Mouse (Mus musculus) kidney, embryonic 14.5 days (tissue): ENCODE results near the gene Laptm5. TPM values are rescaled to one million over a fixed set of nuclear protein-coding genes. Genes with fewer than 3 reads are reported as not detected.

Experiments used
- ATAC-seq: fragments of 200-750 bp; cut with Nextera tagmentation; 2 replicates; pipeline ENCODE4 v1.8.0; 2017; ENCODE audit warnings: moderate number of reproducible peaks, mild to moderate bottlenecking, moderate TSS enrichment, moderate library complexity; ENCODE audit not compliant: low FRiP score, low TSS enrichment
- H3K27ac ChIP-seq: fragments of 300-500 bp; sonication (generic); 2 replicates; pipeline ENCODE4 v1.5.1; 2014; ENCODE audit warnings: low read depth, mild to moderate bottlenecking, low read length, moderate library complexity, mixed read lengths
- H3K27me3 ChIP-seq: fragments of 300-500 bp; sonication (generic); 2 replicates; pipeline ENCODE4 v1.6.1; 2014; ENCODE audit warnings: mild to moderate bottlenecking, low read length; ENCODE audit not compliant: control insufficient read depth, insufficient read depth
- H3K36me3 ChIP-seq: fragments of 300-500 bp; sonication (generic); 2 replicates; pipeline ENCODE4 v1.6.1; 2014; ENCODE audit warnings: low read length, mixed read lengths; ENCODE audit not compliant: control insufficient read depth, insufficient read depth
- H3K4me1 ChIP-seq: fragments of 300-500 bp; sonication (generic); 2 replicates; pipeline ENCODE4 v1.6.1; 2014; ENCODE audit warnings: low read length, mixed read lengths; ENCODE audit not compliant: control insufficient read depth, insufficient read depth
- H3K4me2 ChIP-seq: fragments of 300-500 bp; sonication (generic); replicated peaks from 2 replicates; pipeline ENCODE4 v1.6.1; 2014; ENCODE audit warnings: low read depth, mild to moderate bottlenecking, low read length
- H3K4me3 ChIP-seq: fragments of 300-500 bp; sonication (generic); 2 replicates; pipeline ENCODE4 v1.5.1; 2014; ENCODE audit warnings: mild to moderate bottlenecking, low read length
- H3K9ac ChIP-seq: fragments of 300-500 bp; sonication (generic); 2 replicates; pipeline ENCODE4 v1.6.1; 2014; ENCODE audit warnings: low read depth, mild to moderate bottlenecking, low read length, moderate library complexity
- H3K9me3 ChIP-seq: fragments of 300-500 bp; sonication (generic); 2 replicates; pipeline ENCODE4 v1.6.1; 2016; ENCODE audit warnings: low read length; ENCODE audit not compliant: control insufficient read depth
- WGBS: fragments of 180-500 bp; shearing (Covaris S2); extraction: QIAGEN DNeasy Blood & Tissue Kit; methylation state at CpG from one replicate; pipeline ENCODE4 v1.1.7; 2014; 5-methylcytosine and 5-hydroxymethylcytosine counted together
- polyA plus RNA-seq: library from polyadenylated mRNA; unstranded; fragments of >200 nt; fragmentation: Nextera tagmentation; extraction: Ambion mirVana; gene quantifications from 2 replicates; pipeline ENCODE4 v1.2.1, GENCODE M21; 2014

Gene Laptm5
- polyA plus RNA-seq, 1 experiment from 2014 or later, result 29.5 TPM

DNA sequence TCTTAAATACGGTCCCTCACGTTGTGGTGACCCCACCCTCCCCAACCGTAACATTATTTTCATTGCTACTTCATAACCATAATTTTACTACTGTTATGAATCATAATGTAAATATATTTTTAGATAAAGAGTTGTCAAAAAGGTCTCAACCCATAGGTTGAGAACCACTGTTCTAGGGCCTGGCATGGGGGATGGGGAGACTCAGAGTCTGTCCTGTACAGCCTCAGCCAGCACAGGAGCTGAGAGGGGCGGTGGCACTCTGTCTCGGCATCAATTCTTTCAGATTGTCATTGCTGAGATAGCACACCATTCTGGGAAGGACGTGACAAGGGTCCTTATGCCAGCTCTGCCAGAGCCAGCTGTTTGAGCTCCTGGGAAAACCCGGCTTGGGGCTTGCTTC, 1.6 kb downstream of the Laptm5 start:
- ATAC-seq, result no peak
- 79% methylated on average over 7 of the region's 7 CpGs for WGBS

DNA sequence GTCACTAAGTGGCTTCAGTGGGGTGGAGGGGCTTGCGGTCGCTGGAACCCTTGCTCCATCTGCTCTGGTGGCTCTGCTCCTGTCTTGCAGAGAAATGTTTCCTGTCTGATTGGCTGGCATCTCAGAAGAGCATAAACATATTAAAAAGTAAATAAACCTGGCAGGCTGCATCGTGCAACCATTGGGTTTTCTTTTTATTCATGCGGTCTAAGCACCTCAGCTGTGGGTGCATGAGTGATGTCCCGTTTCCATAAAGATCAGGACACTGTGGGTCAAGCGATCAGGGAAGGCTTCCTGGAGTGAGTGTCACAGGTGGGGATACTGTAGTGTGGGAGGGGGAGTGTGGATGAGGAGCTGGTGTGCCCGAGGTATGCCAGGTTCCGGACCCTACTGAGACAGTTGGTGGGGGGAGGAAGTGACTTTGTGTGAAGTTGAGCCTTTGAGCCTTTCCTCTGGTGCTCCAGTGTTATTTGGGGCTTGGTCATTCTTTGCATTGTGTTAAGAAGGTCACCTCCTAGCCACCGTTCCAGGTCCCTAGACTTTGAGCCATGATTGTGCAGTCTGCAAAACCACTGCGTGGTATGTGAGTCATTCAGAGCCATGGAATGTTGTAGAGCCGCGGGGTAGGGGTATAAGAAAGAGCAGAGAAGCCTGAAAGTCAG, 2.2 kb downstream of the Laptm5 start:
- no peak overlapping the region for H3K4me3 ChIP-seq
- H3K4me1 ChIP-seq, result peaks cover 9% of the 10 kb centered on the region; the same call in 1 of the 2 replicates
- no peaks in the 10 kb centered on the region for H3K36me3 ChIP-seq
- no peak overlapping the region for H3K27ac ChIP-seq
- H3K9ac ChIP-seq, result no peak overlapping the region
- H3K27me3 ChIP-seq, result no peaks in the 10 kb centered on the region
- no peak overlapping the region for H3K4me2 ChIP-seq
- no peak for ATAC-seq
- 73% methylated on average over 12 of the region's 12 CpGs for WGBS
- H3K9me3 ChIP-seq, result no peaks in the 10 kb centered on the region

More for the DNA sequence above, 1.6 kb downstream of the Laptm5 start:
- no peak overlapping the region for H3K9ac ChIP-seq
- H3K4me2 ChIP-seq, result no peak overlapping the region
- no peak overlapping the region for H3K4me3 ChIP-seq
- peaks cover 5% of the 10 kb centered on the region; the same call in 1 of the 2 replicates for H3K4me1 ChIP-seq
- H3K9me3 ChIP-seq, result no peaks in the 10 kb centered on the region
- H3K36me3 ChIP-seq, result no peaks in the 10 kb centered on the region
- H3K27me3 ChIP-seq, result no peaks in the 10 kb centered on the region
- H3K27ac ChIP-seq, result no peak overlapping the region

DNA sequence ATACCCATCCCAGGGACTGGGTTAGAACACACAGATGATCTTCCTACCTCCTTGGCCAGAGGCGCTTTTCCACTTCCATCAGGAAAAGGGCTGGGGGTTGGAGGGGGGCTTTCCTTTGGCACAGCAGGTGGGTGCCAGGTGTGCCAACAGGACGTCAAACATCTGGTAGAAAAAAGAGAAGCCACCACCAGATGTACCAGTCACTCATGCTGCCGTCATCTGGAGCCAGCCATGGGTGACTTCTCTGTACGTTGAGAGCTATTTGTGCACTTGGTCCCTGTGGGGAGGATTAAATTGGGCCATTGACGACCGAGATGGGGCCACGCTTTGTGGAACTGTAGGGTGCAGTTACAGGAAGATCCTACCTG, 2.7 kb downstream of the Laptm5 start:
- Histone ChIP-seq H3K27ac (no peak overlapping the region), H3K4me2 (no peak overlapping the region), H3K27me3 (no peaks in the 10 kb centered on the region), H3K36me3 (no peaks in the 10 kb centered on the region), H3K9me3 (no peaks in the 10 kb centered on the region), H3K9ac (no peak overlapping the region), H3K4me3 (no peak overlapping the region), H3K4me1 (peaks cover 11% of the 10 kb centered on the region; the same call in 1 of the 2 replicates)
- ATAC-seq, result no peak
- WGBS, result 51% methylated on average over 7 of the region's 7 CpGs

- no peak overlapping the region for H3K27ac ChIP-seq
- ATAC-seq, result no peak
- no peak overlapping the region for H3K9ac ChIP-seq
- 78% methylated on average over 7 of the region's 7 CpGs for WGBS
- H3K9me3 ChIP-seq, result no peaks in the 10 kb centered on the region
- no peak overlapping the region for H3K4me2 ChIP-seq
- H3K36me3 ChIP-seq, result no peaks in the 10 kb centered on the region
- peaks cover 15% of the 10 kb centered on the region; the same call in 1 of the 2 replicates for H3K4me1 ChIP-seq
- no peaks in the 10 kb centered on the region for H3K27me3 ChIP-seq
- H3K4me3 ChIP-seq, result no peak overlapping the region
These were observed 3.7 kb downstream of the Laptm5 start for GRCm38 (mm10) chr4:130916639-130917038.

DNA sequence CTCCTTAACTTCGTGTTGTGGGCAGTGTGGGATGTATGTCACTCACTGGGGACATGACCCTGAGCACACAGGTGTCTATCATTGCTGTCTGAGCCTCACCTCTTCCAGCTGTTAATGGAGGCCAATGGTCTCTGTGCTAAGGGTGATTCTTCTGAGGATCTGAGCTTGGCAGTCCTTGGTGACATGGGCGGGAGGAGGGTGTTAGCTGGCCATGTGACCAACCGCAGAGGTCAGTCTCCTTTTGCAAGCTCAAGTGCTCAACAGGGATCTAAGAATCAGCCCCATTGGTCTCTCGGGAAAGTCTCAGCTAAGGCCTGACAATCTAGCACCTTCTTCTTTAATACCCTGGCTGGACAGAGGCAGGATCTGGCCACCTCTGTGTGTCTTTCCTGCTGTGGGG, 4.6 kb downstream of the Laptm5 start:
- 50% methylated on average over 4 of the region's 4 CpGs for WGBS
- H3K4me1 ChIP-seq, result peaks cover 15% of the 10 kb centered on the region; the same call in 1 of the 2 replicates

GRCm38 (mm10) chr4:130918805-130919749, 6.2 kb downstream of the Laptm5 start:
- Histone ChIP-seq H3K9me3 (no peaks in the 10 kb centered on the region), H3K27ac (no peak overlapping the region), H3K36me3 (no peaks in the 10 kb centered on the region), H3K4me3 (no peak overlapping the region), H3K27me3 (no peaks in the 10 kb centered on the region), H3K4me1 (peaks cover 15% of the 10 kb centered on the region; the same call in 1 of the 2 replicates), H3K4me2 (no peak overlapping the region), H3K9ac (no peak overlapping the region)
- no peak for ATAC-seq
- 76% methylated on average over 10 of the region's 10 CpGs for WGBS

More for the DNA sequence above, 4.6 kb downstream of the Laptm5 start:
- H3K27me3 ChIP-seq, result no peaks in the 10 kb centered on the region
- H3K9me3 ChIP-seq, result no peaks in the 10 kb centered on the region
- no peak overlapping the region for H3K9ac ChIP-seq
- no peak for ATAC-seq
- H3K4me3 ChIP-seq, result no peak overlapping the region
- H3K4me2 ChIP-seq, result no peak overlapping the region
- H3K36me3 ChIP-seq, result no peaks in the 10 kb centered on the region
- H3K27ac ChIP-seq, result no peak overlapping the region

GRCm38 (mm10) chr4:130919750-130920356, 6.9 kb downstream of the Laptm5 start:
- no peak for ATAC-seq
- WGBS, result 65% methylated on average over 9 of the region's 9 CpGs
- no peak overlapping the region for H3K9ac ChIP-seq
- no peak overlapping the region for H3K4me3 ChIP-seq
- no peaks in the 10 kb centered on the region for H3K36me3 ChIP-seq
- no peak overlapping the region for H3K4me2 ChIP-seq
- H3K27me3 ChIP-seq, result no peaks in the 10 kb centered on the region
- H3K4me1 ChIP-seq, result peaks cover 15% of the 10 kb centered on the region; the same call in 1 of the 2 replicates
- no peaks in the 10 kb centered on the region for H3K9me3 ChIP-seq
- H3K27ac ChIP-seq, result peak overlapping the region; percentile 52; the same call in 1 of the 2 replicates

DNA sequence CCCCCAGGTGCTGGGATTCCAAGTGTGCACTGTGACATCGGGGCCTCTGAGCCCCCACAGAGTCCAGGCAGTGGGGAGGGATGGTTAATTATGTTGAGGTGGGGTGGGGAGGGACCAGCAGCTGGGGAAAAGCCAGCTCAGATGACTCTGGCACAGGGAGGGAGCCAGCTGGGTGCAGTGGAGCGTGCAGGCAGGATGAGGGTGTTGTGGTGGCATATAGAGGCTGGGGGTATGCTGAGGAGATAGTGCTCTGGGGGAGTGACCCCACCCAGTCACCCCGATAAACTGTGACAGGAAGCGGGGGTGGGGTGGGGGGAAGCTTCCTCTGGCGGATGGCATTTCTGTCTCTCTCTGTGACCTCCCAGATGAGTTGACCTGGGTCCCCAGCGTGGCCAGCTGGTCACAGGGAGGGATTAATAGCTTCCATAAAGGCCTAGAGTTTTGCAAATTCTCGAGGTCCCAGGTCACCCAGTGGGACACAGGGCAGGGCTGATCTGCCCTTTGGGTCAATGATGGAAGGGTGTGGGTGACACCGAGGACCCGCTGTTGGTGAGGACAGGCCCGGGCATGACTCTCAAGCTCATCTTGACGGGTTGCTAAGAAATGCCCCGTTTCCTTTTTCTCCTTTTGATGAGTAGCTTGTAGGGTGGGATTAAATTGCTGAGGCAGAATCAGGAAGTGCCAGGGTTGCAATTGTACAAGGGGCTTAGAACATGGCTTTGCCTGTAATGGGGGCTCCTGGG, 8.2 kb downstream of the Laptm5 start:
- Histone ChIP-seq H3K4me1 (peaks cover 15% of the 10 kb centered on the region; the same call in 1 of the 2 replicates), H3K4me2 (no peak overlapping the region), H3K27me3 (no peaks in the 10 kb centered on the region), H3K9me3 (no peaks in the 10 kb centered on the region), H3K4me3 (no peak overlapping the region), H3K9ac (no peak overlapping the region), H3K27ac (no peak overlapping the region; the same call in 1 of the 2 replicates), H3K36me3 (no peaks in the 10 kb centered on the region)
- ATAC-seq, result peak; percentile 93
- 18% methylated on average over 12 of the region's 12 CpGs for WGBS
